Mouse (Mus musculus): Measurements from ENCODE around the gene Stxbp3.

The Stxbp3 gene

DNA sequence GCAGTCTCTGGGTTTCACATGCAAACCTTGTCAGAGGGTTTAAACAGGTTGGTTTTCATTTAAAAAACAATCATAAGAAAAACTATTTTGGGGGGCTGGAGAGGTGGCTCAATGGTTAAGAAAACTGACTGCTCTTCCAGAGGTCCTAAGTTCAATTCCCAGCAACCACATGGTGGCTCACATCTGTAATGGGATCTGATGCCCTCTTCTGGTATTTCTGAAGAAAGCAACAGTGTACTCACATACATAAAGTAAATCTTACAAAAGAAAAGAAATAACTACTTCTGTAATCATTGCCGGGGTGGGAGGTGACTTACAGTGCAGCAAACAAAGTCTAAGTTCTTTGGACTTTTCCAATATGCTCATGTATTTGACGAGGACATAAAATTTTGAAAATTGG is 42.0 kb downstream of the Stxbp3 start:
- DNase-seq (ENCODE audit: extremely low read depth, low read depth, low spot score), result no peak

DNA sequence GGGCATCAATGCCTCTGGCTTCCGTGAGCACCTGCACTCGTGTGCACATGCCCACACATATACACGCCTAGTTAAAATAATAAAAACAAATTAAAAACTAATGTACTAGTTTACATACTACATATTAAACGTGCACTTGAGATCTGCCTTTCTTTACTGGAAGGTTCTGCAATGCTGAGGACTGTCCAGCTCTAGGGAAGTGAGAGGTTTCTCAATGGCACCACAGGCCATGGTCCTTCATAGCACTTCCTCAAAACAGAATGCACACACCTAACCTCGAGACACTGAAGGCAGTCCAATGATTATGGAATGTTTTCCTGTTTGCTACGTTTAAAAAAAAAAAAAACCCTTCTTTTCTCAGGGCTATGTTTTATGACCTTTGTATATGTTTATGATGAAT is 42.6 kb downstream of the Stxbp3 start:
- DNase-seq (ENCODE audit: extremely low read depth, low read depth, low spot score), result no peak

DNA sequence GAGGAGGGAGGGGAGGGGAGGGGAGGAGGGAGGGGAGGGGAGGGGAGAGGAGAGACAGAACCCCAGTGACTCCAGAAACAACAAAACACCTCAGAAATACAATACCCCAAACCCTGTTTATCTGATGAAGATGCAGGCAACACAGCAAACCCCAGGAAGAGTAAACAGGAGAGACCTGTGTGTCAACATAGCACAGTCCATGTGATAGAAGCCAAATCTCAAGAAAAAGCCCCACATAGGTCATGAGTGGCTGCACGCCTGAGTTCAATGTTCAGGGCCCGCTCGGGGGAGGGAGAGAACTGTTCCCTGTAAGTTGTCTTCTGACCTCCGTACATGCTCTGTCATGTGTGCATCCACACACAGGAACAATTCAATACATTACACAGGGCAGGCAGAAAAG is 43.9 kb downstream of the Stxbp3 start:
- DNase-seq (ENCODE audit: extremely low read depth, low read depth, low spot score), result no peak

DNA sequence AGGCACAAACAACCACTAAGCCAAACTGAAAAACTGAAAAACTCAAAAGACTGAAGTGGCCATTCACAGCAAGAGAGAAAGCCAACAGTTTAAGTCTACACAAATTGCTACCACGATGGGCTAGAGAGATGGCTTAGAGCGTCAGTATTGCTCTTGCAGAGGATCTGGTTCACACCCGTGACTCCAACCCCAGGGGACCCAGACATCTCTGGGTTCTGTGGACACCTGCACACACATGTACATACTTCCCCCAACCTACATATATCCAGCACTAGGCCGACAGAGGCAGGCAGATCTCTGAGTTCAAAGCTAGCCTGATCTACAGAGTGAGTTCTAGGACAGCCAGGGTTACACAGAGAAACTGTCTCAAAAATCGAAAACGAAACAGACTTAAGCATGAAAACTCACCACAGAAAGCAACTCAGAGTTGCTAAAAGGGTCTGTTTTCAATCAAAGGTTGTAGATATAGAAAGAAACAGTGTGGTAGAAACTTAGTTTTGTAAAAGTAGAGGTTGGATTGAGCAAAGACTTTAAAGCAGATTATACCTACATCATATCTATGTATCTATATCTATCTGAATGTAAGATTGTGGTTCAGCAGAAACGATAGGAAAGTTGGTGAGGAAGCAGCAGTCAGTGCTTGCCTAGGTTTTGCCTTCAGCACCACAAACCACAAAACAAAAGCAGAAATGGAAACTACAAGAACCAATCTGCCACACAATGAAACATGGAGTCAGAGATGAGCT is 44.6 kb downstream of the Stxbp3 start:
- no peak for DNase-seq (ENCODE audit: extremely low read depth, low read depth, low spot score)

DNA sequence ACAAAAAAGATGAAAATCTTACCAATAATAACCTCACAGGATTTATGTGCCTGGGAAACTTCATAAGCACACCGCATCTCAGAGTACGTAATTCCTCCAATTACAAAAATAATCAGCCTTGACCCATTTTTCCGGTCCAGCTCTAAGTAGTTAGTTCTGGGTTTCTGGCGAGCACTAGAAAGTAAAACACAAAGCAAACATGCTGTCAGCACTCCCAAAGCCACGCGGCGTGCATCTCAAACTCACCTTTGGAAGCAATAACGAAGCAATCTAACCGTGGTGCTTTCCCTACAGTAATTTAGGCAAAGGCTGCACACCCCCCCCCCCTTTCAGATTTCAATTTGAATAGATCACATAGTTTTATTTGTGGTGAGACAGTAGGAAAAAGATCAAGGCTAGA is 45.5 kb downstream of the Stxbp3 start:
- DNase-seq (ENCODE audit: extremely low read depth, low read depth, low spot score), result no peak

DNA sequence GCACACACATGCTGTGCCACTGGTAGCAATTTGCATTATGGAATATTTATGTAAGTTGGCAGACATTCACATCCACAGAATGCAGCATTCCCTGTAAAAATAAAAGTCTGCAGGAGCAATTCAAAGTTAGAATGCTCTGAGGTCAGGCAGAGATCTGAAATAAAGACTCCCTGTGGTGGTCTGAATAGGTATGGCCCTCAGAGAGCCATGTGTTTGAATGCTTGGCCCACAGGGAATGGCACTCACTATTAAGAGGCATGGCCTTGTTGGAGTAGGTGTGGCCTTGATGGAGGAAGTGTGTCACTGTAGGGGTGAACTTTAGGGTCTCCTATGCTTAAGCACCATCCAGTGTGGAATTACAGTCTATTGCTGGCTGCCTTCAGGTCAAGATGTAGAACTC is 47.9 kb downstream of the Stxbp3 start:
- DNase-seq (ENCODE audit: extremely low read depth, low read depth, low spot score), result no peak

DNA sequence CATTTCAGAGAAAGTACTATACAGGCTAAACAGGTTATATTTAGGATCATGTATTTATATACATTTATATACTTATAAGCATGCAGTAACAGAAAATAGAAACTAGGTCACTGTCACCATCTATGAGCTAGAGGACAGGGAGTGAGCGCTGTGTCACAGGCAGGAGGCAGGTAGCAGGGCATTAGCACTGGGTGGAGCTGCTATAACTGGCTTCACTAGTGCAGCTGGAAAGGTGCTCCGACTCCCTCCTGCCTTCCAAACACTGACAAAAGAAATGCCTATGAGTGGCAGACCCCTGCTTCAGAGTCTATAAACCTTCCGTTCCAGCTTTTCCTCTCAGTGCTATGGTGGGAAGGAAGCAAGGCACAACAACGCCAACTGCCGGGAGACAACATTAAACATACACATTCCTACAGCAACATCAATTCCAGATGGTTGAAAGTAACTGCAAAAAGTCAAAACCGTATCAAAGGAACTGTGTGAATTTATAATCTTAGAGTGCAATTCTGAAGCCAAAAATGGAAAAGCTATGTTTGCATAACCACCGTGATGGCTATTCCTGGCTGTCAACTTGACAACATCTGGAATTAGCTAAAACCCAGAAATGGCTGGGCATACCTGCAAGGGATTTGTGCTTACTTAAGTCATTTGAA is 49.1 kb downstream of the Stxbp3 start:
- no peak for DNase-seq (ENCODE audit: extremely low read depth, low read depth, low spot score)

DNA sequence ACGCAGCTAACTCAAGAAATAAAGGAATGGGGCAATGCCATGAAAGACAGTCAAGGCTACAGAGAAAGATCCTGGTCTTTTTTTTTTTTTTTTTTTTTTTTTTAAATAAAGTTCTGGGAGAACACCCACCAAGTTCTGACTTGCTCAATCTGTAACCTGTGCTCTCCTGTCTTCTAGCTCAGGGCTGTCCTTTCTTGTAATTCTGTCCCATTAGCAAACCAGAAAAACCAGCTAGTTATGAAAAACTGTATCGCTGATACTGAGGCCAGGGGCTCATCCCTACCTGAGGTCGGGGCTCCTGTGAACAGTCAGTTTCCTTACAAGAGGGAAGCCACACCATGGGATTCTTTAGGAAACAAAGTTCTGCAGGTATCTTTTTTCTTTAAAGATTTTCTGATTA is 49.8 kb downstream of the Stxbp3 start:
- DNase-seq (ENCODE audit: extremely low read depth, low read depth, low spot score), result peak; percentile 68

DNA sequence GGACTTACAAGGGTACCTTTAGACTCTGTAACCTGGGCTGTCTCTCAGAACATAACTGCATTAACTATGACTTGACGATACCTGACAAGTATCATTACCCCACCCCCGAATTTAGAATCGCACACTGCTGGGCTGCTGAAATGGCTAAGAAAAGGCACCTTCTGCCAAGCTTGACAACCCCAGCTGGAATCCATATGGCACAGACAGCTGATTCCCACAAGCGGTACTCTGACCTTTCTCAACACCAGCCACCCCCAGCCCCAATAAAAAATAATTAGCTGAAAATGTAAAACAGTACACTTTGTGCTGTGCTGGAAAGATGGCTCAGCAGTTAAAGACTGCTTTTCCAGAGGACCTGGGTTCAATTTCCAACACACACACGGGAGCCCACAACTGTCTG is 51.0 kb downstream of the Stxbp3 start:
- DNase-seq (ENCODE audit: extremely low read depth, low read depth, low spot score), result no peak

DNA sequence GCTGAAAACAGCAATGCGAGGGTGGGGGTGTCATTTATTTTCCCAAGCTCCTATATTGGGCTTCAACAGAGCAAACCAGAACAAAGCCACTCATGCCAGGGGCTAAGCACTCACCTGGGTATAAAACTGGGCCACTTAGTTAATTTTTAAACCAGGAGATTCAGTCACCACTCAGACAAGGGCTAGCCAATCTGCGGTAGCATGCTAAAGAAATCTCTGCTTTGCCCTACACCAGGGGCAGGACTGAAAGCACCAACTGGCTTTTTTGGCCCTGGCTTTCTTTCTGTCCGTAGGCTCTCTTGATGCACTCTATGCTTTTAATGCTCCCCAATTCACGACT is 51.9 kb downstream of the Stxbp3 start:
- no peak for DNase-seq (ENCODE audit: extremely low read depth, low read depth, low spot score)

DNA sequence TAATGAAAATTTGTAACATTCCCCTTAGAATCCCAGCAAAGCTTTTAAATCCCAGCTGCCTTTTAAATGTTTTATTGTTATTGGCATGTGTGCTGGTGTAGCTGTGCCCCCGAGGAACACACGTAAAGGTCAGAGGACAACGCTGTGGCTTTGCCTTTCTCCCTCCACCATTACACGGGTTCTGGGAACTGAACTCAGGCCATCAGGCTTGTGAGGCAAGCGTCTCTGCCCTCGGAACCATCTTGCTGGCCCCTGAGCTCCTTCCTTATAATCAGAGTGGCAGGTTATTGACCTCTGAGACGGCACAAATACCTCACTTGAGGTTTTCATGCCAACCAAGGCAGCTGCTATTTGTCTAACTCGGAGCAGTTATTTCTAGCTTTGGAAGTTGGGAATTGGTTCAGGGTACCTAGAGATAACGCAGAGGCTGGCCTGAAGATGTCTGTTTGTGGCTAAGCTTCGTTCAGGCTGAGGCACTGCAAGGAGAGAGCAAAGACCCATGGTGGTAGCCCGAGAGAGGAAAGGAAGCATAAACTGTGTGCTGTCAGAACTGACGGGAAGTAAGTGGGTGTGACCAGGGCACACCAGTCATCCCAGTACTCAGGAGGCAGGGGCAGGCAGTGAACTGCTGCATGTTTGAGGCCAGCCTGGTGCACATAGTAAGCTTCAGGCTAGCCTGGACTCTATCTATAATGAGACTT is 52.4 kb downstream of the Stxbp3 start:
- no peak for DNase-seq (ENCODE audit: extremely low read depth, low read depth, low spot score)

DNA sequence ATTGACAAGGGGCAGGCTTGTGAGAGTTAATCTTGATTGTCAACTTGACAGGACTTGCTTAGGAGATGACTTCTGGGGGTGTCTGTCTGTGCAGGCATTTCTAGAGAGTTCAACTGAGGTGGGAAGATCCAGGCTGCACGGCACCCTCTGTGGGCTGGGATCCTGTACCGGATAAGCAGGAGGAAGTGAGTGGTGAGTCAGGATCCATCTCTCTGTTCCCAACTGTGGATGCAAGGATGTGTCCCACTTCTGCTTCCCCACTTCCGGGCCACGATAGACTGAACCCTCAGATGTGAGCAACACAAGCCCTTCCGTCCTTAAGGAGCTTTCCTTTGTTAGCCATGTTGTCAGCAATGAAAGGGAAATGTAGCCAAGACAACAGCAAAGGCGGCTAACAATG is 53.8 kb downstream of the Stxbp3 start:
- no peak for DNase-seq (ENCODE audit: extremely low read depth, low read depth, low spot score)

DNA sequence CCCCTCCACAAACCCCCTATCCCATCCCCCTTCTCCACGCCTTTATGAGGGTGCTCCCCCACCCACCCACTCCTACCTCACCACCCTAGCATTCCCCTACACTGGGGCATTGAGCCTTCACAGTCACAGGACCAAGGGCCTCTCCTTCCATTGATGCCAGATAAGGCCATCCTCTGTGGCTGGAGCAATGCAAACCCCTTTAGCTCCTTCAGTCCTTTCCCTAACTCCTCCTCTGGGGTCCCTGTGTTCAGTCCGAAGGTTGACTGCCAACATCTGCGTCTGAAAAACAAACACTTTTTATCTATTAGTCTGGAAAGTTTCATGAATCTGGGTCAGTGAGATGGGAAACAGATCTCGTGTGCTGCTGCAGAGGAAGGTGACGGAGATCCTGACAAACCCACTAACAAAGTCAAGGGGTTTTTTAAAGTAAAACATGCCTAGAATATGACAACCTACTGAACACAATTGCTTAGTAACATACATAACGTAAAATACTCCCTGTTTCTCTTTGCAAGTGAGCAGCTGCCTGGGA is 57.9 kb downstream of the Stxbp3 start:
- no peak for DNase-seq (ENCODE audit: extremely low read depth, low read depth, low spot score)

DNA sequence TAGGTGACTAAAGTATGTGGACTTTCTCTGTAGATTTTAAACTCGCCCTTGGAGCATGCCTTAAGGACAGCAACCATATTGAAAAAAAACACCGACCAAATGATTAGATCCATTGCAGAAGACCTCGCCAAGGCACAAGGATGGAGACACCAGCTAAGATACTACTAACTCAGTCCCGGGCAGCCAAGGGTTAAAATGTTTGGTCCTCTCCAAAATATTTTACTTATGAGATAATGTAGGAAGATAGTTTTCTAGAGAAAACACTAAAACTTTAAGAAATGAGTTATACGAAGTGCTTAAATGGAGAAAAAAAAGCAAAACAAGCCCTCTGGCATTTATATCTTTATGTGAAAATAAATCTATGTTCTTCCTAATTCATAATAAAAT is 58.4 kb downstream of the Stxbp3 start:
- no peak for DNase-seq (ENCODE audit: extremely low read depth, low read depth, low spot score)

DNA sequence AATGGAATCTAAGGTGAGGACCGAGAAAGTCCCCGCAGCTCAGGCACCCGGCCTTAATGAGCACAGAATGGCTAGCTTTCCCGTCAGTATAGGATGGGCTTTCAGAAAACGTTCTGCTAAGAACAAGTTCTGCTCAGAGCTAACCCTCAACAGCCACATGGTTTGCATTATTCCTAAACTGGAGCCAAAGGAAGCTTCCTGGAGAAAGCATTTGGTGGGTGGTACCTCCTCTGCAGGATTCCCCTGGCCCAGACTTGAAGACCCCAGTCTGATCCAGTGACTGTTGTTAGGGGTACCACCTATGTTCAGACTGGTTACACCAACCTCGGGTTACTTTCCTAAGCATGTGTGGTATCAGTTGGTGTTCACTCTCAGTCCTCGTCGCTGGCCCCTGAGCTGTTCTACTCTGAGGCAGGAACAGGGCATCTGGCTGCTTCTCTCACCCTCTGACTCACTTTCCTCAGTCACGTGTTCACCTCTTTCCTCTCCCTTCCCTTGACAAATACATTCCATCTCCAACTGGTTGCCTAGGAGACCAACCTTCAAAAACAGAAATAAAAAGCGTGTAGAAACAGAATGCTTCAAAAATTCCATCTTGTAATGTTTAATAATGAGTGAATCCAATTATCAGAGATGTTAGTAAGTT is 59.0 kb downstream of the Stxbp3 start:
- no peak for DNase-seq (ENCODE audit: extremely low read depth, low read depth, low spot score)

DNA sequence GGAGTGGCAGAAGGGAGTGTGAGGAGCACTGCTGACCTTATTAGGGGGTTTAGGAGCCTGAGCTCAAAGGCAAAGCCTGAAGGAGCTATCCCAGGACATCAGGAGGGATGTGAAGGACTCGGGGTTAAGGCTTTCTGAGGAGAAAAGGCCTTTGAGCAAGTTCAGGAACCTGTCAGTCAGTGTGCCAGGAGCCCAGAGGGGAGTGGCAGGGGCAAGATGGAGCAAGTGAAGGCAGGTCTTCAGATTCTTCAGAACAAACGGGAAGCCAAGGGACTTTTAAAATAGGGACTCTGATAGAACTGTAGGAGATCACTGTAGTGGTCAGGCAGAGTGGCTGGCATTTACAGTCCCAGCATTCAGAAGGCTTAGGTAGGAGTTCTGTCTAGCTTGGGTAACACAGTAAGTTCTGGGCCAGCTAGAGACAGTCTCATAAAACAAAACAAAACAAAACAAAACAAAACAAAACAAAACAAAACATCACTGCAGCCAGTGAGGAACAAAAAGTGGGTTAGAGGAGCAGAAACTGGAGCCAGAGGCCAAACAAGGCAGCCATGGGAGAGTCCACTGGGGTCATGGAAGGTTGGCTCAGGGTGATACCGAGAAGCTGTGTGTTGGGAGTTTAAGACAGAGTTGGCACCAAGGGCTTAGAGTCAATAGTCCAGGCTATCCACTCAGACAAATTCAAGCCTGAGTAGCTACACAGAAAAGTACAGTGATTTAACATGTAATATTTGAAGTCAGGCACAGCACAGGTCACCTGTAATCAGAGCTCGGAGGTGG is 61.4 kb downstream of the Stxbp3 start:
- DNase-seq (ENCODE audit: extremely low read depth, low read depth, low spot score), result no peak

DNA sequence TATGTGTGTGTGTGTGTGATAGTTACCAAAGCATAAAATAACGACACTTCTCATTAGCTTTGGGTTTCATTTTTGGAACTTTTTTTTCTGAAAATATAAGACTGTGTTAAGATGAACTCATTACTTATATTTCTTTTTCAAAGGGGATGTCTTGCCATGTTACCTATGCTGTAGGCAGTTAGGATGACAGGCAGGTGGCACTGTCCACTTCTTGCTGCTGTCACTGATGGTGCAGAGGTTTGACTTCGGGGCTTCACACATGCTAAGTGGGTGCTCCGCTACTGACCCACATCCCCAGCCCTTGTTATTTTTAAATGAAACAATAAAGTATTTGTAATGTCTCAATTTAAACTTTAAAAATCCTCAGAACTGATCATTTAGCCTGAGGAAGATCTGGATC is 67.5 kb downstream of the Stxbp3 start:
- no peak for DNase-seq (ENCODE audit: extremely low read depth, low read depth, low spot score)

DNA sequence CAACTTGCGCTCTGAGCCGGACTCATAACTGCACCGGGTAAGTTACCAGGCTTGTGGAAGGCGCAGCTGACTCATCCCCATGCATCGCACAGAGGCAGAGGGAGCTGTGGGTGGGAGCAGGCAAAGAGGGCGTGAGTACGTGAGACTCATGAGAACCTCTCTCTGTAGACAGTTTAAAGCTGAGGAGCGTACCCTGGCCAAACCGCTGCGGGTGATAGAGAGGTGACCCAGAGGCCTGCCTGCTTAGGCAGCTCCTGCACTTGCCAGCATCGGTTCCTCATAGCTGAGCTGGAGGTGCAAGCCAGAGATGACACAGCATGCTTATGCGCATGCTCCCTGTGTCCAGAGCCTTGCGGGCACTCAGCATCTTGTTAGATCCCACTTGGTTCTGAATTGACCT is 68.1 kb downstream of the Stxbp3 start:
- no peak for DNase-seq (ENCODE audit: extremely low read depth, low read depth, low spot score)

DNA sequence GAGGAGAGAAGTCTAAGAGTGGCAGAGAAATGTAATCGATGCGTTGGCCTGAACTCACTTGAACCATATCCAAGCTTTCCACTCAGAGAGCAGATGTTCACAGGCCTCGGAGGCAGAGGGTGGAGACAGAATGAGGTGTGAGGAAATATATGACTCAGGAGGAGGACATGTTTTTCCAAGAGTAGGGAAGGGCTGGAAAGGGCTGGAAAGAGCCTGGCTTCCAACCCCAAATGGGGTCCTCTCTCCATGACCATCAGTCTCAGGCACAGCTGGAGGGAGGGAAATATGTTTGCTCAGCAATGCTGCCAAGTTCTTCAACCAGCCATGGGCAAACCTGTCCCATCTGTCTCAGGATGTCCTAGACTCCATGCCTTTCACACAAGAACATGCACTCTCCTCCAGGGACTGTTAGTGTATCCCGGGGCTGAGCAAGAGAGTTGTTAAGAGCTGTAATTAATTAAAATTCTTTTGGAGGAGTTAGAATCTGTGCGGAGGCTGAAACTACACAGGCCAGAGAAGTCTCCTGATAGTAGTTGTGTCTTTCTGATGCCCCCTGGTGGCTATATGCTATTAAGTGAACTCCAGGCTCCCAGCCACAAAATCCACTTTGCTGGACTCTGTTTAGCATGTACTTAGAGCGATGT is 69.5 kb downstream of the Stxbp3 start:
- DNase-seq (ENCODE audit: extremely low read depth, low read depth, low spot score), result peak; percentile 90

DNA sequence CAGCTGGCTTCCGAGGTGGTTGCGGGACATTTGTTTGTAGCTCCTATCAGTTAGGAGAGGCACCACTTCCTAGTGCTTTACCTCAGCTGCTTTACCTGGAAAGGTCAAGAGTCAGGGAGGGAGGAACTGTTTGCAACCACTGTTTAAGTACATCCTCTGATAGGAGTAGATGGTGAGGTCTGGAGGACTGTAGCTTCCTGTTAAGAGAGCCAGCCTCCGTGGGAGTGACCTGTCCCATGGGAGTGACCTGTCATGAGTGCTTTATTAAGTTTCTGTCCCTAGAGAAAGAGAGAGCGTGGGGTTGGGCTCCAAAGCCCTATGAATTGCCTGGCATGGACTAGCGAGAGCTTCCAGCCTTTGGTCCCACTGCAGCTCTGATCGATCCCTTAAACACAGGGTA is 70.8 kb downstream of the Stxbp3 start:
- no peak for DNase-seq (ENCODE audit: extremely low read depth, low read depth, low spot score)
